Mouse (Mus musculus): ENCODE measurements around the gene Clstn1.

DNA sequence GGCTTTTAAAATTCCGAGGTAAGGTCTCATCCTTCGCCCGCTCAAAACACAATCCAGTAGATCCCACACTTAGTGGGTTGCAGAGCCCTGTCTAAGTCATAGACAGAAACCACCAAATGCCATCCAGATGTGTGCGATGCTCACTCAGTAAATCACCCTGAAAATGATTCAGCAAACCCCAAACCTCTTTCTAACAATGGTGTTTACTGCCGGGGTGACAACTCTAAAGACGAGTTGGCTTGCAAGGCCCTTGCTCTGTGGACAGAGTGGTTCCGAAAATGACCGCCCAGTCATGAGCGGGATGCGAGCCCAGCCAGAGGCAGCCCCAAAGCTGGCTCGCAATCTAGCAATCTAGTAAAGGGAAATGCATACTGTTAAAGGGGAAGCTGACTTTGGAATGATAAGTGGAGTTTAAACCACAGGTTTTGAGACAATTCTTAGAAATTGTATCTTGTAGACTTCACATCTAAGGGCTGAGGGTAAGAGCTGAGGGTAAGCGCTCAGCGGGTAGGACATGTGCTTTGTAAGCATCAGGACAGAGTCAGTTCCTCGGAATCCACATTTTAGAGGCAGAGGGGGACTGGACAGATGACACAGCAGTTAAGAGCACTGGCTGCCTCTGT, 75.8 kb downstream of the Clstn1 start:
- TF ChIP-seq POLR2A (IDR thresholded peaks at IDR 0.05; ENCODE audit: low read depth, low read length) (no peak), CTCF (IDR thresholded peaks at IDR 0.05; ENCODE audit: extremely low read depth, insufficient read depth, insufficient read length, insufficient replicate concordance) (no peak)
